In the genomic region with DNA sequence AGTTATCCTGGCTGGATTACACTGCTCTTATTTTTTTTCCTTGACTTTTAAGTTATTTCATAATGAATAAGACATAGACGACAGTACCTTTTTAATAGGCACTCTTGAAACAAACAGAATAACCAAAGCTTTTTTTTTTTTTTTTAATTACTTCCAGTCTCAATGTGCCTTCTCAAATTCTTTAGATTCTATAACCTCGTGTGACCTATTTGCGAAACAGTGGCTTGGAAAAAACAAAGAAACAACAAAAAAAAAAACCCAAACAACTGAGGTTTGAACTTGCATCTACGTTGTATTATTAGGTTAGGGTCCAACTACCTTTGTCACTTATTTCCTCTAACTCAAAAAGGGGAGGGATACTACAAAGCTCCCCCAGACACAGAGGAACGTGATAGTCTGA, we compare ENCODE assay signal across 8 mouse cellular contexts. TPM values are rescaled to one million over a fixed set of nuclear protein-coding genes. Genes with fewer than 3 reads are reported as not detected.
A peak's percentile ranks its signal among the peaks of the same experiment; 100 is the strongest.
DNase-seq lines count a peak whose midpoint lies in the region; ATAC-seq and TF ChIP-seq lines count a peak whose summit lies in the region.

No protein-coding gene starts in this region.

- no peaks in the 10 kb centered on the region for H3K9me3 ChIP-seq in limb, embryonic 15.5 days
- H3K9me3 ChIP-seq in stomach, embryonic 16.5 days (replicated peaks; ENCODE audit: control insufficient read depth, low read length) = no peaks in the 10 kb centered on the region

- no peaks in the 10 kb centered on the region for H3K27me3 ChIP-seq in testis, adult 2 months (ENCODE audit: control insufficient read depth, insufficient read depth, low read length)
- H3K27me3 ChIP-seq in limb, embryonic 15.5 days = no peaks in the 10 kb centered on the region
- no peaks in the 10 kb centered on the region for H3K27me3 ChIP-seq in stomach, embryonic 16.5 days (ENCODE audit: control insufficient read depth, insufficient read depth, low read length)

- H3K9ac ChIP-seq in limb, embryonic 15.5 days = peak overlapping the region; percentile 97
- H3K9ac ChIP-seq in stomach, embryonic 16.5 days (ENCODE audit: low read length) = peak overlapping the region; percentile 98

- no peak for TF ChIP-seq POLR2A in testis, adult 2 months (IDR thresholded peaks at IDR 0.05; ENCODE audit: control insufficient read depth, low read depth, low read length)

- TF ChIP-seq CTCF in gastrocnemius, adult 2 months (IDR thresholded peaks at IDR 0.05) = no peak
- TF ChIP-seq CTCF in testis, adult 2 months (IDR thresholded peaks at IDR 0.05; ENCODE audit: control insufficient read depth, insufficient read depth, insufficient replicate concordance, low read depth, low read length) = no peak

- intact Hi-C loops in gastrocnemius, adult 2 months (cut with DNase I) = no loop called here
- intact Hi-C loops in gastrocnemius, postnatal 36 days (cut with DNase I) = no loop called here

- peak overlapping the region; percentile 73 for H3K4me2 ChIP-seq in limb, embryonic 15.5 days
- peak overlapping the region; percentile 95 for H3K4me2 ChIP-seq in stomach, embryonic 16.5 days (ENCODE audit: low read depth, low read length)

- H3K27ac ChIP-seq in gastrocnemius, adult 2 months = peak overlapping the region; percentile 97
- H3K27ac ChIP-seq in testis, adult 2 months (ENCODE audit: control insufficient read depth, insufficient read depth, low read depth, low read length) = peak overlapping the region; percentile 93
- H3K27ac ChIP-seq in limb, embryonic 15.5 days = no peak overlapping the region; the same call in 1 of the 2 replicates
- no peak overlapping the region for H3K27ac ChIP-seq in stomach, embryonic 16.5 days (ENCODE audit: low read length)

- DNase-seq in gastrocnemius, adult 2 months = no peak
- no peak for DNase-seq in gastrocnemius, postnatal 36 days
- DNase-seq in testis, postnatal 10 days (ENCODE audit: low spot score) = no peak
- DNase-seq in gastrocnemius, postnatal 25 days = no peak
- DNase-seq in left cerebral cortex, adult 11 months (ENCODE audit: low spot score) = no peak

- ATAC-seq in limb, embryonic 15.5 days (ENCODE audit: insufficient number of reproducible peaks, low FRiP score, low TSS enrichment, low read depth) = no peak
- ATAC-seq in stomach, embryonic 16.5 days (ENCODE audit: insufficient read depth, low FRiP score) = no peak

- H3K4me3 ChIP-seq in gastrocnemius, adult 2 months = peak overlapping the region; percentile 91
- peak overlapping the region; percentile 98 for H3K4me3 ChIP-seq in testis, adult 2 months (ENCODE audit: control insufficient read depth, low read depth, low read length)
- peak overlapping the region; percentile 98 for H3K4me3 ChIP-seq in limb, embryonic 15.5 days
- H3K4me3 ChIP-seq in stomach, embryonic 16.5 days (replicated peaks; ENCODE audit: low read length) = peak overlapping the region; percentile 97

- H3K36me3 ChIP-seq in testis, adult 2 months (ENCODE audit: control insufficient read depth, insufficient read depth, low read length) = no peaks in the 10 kb centered on the region
- H3K36me3 ChIP-seq in limb, embryonic 15.5 days = 0 out of 2 replicates have a peak, but pooled peaks cover 5% of the 10 kb centered on the region
- H3K36me3 ChIP-seq in stomach, embryonic 16.5 days (ENCODE audit: control insufficient read depth, insufficient read depth, low read length) = no peaks in the 10 kb centered on the region

- H3K4me1 ChIP-seq in testis, adult 2 months (ENCODE audit: control insufficient read depth, insufficient read depth, low read length) = peaks cover 6% of the 10 kb centered on the region; the same call in 1 of the 2 replicates
- 0 out of 2 replicates have a peak, but pooled peaks cover 6% of the 10 kb centered on the region for H3K4me1 ChIP-seq in limb, embryonic 15.5 days
- H3K4me1 ChIP-seq in stomach, embryonic 16.5 days (ENCODE audit: control insufficient read depth, insufficient read depth, low read length) = peaks cover 7% of the 10 kb centered on the region; the same call in 1 of the 2 replicates

- WGBS in limb, embryonic 15.5 days = 6% methylated on average over 5 of the region's 5 CpGs
- 15% methylated on average over 5 of the region's 5 CpGs for WGBS in stomach, embryonic 16.5 days

RNA-seq across cellular contexts. Expression of a gene that starts 1.2 kb away (rescaled TPM):
- 10 to 100 TPM; 70.9 to 84.4 TPM for total RNA-seq in gastrocnemius, adult 2 months (2021)
- 10 to 100 TPM; 71.9 to 73.6 TPM for total RNA-seq in gastrocnemius, postnatal 36 days (2021)
- 171 and 184 TPM in 2 replicates for polyA plus RNA-seq in testis, adult 2 months (2012; rRNA removed)
- polyA plus RNA-seq in limb, embryonic 15.5 days (2015; fragmentation: Nextera tagmentation; extraction: Ambion mirVana) = 12.0 and 15.8 TPM in 2 replicates
- polyA plus RNA-seq in stomach, embryonic 16.5 days (2015; fragmentation: Nextera tagmentation; extraction: Ambion mirVana) = 8.2 and 8.9 TPM in 2 replicates
- 10 to 100 TPM; 66.8 to 72.2 TPM for total RNA-seq in gastrocnemius, postnatal 25 days (2021)

Comparison
In these comparisons a context has a peak if more than half of its experiments do, and no peak if none do; other contexts are left out.
1. H3K27ac ChIP-seq: peak in gastrocnemius, adult 2 months (single experiment) and testis, adult 2 months (single experiment); none in limb, embryonic 15.5 days (single experiment) and stomach, embryonic 16.5 days (single experiment).
2. Peak in every context shown above with its lines, with median percentiles within 50 percentile points of each other: H3K4me3 ChIP-seq.